Mouse (Mus musculus): ENCODE results near the gene Olfr282. TPM values are rescaled to one million over a fixed set of nuclear protein-coding genes. Genes with fewer than 3 reads are reported as not detected.

Gene Olfr282
- polyA plus RNA-seq, 1 experiment from 2014 or later = not detected

DNA sequence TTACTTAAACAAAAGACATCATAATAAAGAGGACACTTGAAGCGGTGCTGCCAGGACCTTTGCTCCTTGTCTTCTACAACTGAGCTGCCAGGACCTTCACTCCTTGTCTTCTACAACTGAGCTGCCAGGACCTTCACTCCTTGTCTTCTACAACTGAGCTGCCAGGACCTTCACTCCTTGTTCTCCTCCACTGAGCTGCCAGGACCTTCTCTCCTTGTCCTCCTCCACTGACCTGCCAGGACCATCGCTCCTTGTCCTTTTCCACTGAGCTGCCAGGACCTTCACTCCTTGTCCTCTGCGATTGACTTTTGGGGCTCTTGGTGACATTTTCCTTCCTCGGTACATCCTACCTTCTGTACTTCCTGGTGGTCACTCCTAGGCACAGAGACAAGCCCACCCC is 17.5 kb downstream of the Olfr282 start:
- no peak for ATAC-seq (ENCODE audit: low read depth)
- Histone ChIP-seq H3K27me3 (ENCODE audit: control insufficient read depth, insufficient read depth, low read length) (no peaks in the 10 kb centered on the region), H3K4me3 (ENCODE audit: low read depth, low read length) (no peak overlapping the region), H3K9me3 (ENCODE audit: control insufficient read depth, low read length) (no peaks in the 10 kb centered on the region), H3K4me2 (ENCODE audit: low read depth, low read length) (no peak overlapping the region), H3K36me3 (ENCODE audit: control insufficient read depth, insufficient read depth, low read length) (no peaks in the 10 kb centered on the region), H3K9ac (replicated peaks; ENCODE audit: low read depth, low read length) (no peak overlapping the region), H3K27ac (ENCODE audit: low read depth, low read length) (no peak overlapping the region), H3K4me1 (ENCODE audit: control insufficient read depth, insufficient read depth, low read length) (no peaks in the 10 kb centered on the region)
- WGBS = 71% methylated on average over 4 of the region's 4 CpGs

DNA sequence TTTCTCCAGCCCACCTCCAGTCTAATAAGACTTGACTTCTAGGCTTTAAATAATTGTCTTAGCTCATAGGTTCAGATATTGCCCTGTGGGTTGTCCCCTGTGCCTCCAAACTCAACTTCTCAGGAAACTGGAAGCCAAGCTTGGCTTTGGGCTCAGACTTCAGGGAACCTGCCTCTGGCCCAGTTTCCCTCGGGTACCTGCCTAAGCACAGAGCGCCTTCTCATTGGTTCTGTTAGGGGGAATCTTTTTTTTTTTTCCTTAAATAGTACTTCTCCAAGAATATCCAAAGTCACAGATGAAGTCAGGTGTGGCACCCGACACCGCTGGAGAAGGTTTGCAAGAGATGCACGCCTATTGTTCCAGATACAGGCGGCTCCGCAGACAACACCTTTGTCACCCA is 21.3 kb downstream of the Olfr282 start, which contains the start of gene Olfr281:
TSS of gene Olfr281 (plus strand) at position 301 of the 400 bp plus-strand sequence.
- Histone ChIP-seq H3K4me1 (ENCODE audit: control insufficient read depth, insufficient read depth, low read length) (no peaks in the 10 kb centered on the region), H3K4me2 (ENCODE audit: low read depth, low read length) (no peak within 1 kb of the TSS), H3K27me3 (ENCODE audit: control insufficient read depth, insufficient read depth, low read length) (no peaks in the 10 kb centered on the region), H3K4me3 (ENCODE audit: low read depth, low read length) (no peak within 1 kb of the TSS), H3K9ac (replicated peaks; ENCODE audit: low read depth, low read length) (no peak within 1 kb of the TSS), H3K27ac (ENCODE audit: low read depth, low read length) (no peak within 1 kb of the TSS), H3K9me3 (ENCODE audit: control insufficient read depth, low read length) (no peaks in the 10 kb centered on the region), H3K36me3 (ENCODE audit: control insufficient read depth, insufficient read depth, low read length) (no peaks in the 10 kb centered on the region)
- ATAC-seq (ENCODE audit: low read depth) = no peak
- WGBS = 91% methylated on average over 7 of the region's 7 CpGs

DNA sequence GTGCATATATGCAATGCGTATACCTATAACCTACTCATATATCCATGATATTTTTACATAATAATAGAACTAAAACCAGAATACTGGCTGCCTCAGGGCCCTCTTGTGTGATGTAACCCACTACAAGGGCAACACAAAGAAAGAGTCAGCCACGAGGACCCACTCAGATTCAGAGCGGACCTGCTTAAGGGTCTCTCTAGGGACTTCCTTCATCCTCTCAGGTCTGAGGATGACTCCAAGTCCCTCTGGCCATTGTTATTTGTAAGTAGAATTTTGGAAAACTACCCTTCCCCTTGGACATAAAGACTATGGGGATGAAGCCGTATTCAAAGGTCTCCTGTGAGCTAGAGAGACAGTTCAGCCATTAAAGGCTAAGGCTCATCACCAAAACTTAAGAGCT is 38.6 kb downstream of the Olfr282 start, which contains the start of gene OR5BS1P:
TSS of gene OR5BS1P (plus strand) at position 301 of the 400 bp plus-strand sequence.
- H3K4me2 ChIP-seq (ENCODE audit: low read depth, low read length) = no peak within 1 kb of the TSS
- ATAC-seq (ENCODE audit: low read depth) = no peak
- H3K4me1 ChIP-seq (ENCODE audit: control insufficient read depth, insufficient read depth, low read length) = no peaks in the 10 kb centered on the region
- H3K36me3 ChIP-seq (ENCODE audit: control insufficient read depth, insufficient read depth, low read length) = no peaks in the 10 kb centered on the region
- WGBS = 91% methylated on average over 4 of the region's 4 CpGs
- no peak within 1 kb of the TSS for H3K4me3 ChIP-seq (ENCODE audit: low read depth, low read length)
- H3K9ac ChIP-seq (replicated peaks; ENCODE audit: low read depth, low read length) = no peak within 1 kb of the TSS
- H3K9me3 ChIP-seq (ENCODE audit: control insufficient read depth, low read length) = no peaks in the 10 kb centered on the region
- H3K27ac ChIP-seq (ENCODE audit: low read depth, low read length) = no peak within 1 kb of the TSS
- H3K27me3 ChIP-seq (ENCODE audit: control insufficient read depth, insufficient read depth, low read length) = no peaks in the 10 kb centered on the region

DNA sequence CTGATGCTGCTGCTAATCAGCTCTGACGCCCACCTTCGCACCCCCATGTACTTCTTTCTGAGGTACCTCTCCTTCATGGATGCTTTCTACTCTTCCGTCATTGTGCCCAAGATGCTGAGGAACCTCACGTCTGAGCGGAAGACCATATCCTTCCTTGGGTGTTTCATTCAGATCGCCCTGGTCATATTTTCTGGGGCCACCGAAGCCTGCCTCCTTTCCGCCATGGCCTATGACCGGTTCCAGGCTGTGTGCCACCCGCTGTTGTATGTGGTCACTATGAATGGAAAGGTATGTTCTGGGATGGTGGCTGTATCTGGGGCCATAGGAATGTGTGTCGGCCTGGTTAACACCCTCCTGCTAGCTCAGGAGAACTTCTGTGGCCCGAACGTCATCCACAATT is 40.5 kb downstream of the Olfr282 start:
- WGBS = 90% methylated on average over 13 of the region's 13 CpGs
- no peak overlapping the region for H3K4me3 ChIP-seq (ENCODE audit: low read depth, low read length)
- ATAC-seq (ENCODE audit: low read depth) = no peak

DNA sequence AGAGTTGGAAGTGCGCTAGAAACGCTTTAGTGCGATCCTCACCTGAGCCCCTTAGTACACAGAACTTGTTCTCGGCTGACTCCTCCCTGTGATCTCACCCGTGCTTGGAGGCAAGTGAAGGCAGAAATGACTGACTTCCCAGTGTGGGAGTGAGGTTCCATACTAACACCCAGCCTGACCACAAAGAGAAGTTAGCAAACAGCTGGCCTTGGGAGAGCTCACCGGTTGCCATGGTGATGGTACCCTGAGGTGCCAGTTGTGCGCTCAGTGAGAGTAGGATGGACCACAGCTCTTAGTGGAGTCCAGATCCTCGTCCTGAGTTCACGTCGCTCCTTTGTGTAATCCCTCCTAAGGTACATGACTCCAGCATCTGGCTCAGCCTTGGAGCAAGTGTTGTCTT is 43.9 kb downstream of the Olfr282 start:
- Histone ChIP-seq H3K9ac (replicated peaks; ENCODE audit: low read depth, low read length) (no peak overlapping the region), H3K27ac (ENCODE audit: low read depth, low read length) (no peak overlapping the region), H3K4me1 (ENCODE audit: control insufficient read depth, insufficient read depth, low read length) (no peaks in the 10 kb centered on the region), H3K9me3 (ENCODE audit: control insufficient read depth, low read length) (no peaks in the 10 kb centered on the region), H3K27me3 (ENCODE audit: control insufficient read depth, insufficient read depth, low read length) (no peaks in the 10 kb centered on the region), H3K4me2 (ENCODE audit: low read depth, low read length) (no peak overlapping the region), H3K36me3 (ENCODE audit: control insufficient read depth, insufficient read depth, low read length) (no peaks in the 10 kb centered on the region), H3K4me3 (ENCODE audit: low read depth, low read length) (no peak overlapping the region)
- no peak for ATAC-seq (ENCODE audit: low read depth)
- 80% methylated on average over 10 of the region's 10 CpGs for WGBS

More for the DNA sequence above, 40.5 kb downstream of the Olfr282 start:
- H3K4me2 ChIP-seq (ENCODE audit: low read depth, low read length) = no peak overlapping the region
- no peaks in the 10 kb centered on the region for H3K27me3 ChIP-seq (ENCODE audit: control insufficient read depth, insufficient read depth, low read length)
- no peak overlapping the region for H3K27ac ChIP-seq (ENCODE audit: low read depth, low read length)
- no peaks in the 10 kb centered on the region for H3K36me3 ChIP-seq (ENCODE audit: control insufficient read depth, insufficient read depth, low read length)
- no peaks in the 10 kb centered on the region for H3K4me1 ChIP-seq (ENCODE audit: control insufficient read depth, insufficient read depth, low read length)
- no peak overlapping the region for H3K9ac ChIP-seq (replicated peaks; ENCODE audit: low read depth, low read length)
- no peaks in the 10 kb centered on the region for H3K9me3 ChIP-seq (ENCODE audit: control insufficient read depth, low read length)

DNA sequence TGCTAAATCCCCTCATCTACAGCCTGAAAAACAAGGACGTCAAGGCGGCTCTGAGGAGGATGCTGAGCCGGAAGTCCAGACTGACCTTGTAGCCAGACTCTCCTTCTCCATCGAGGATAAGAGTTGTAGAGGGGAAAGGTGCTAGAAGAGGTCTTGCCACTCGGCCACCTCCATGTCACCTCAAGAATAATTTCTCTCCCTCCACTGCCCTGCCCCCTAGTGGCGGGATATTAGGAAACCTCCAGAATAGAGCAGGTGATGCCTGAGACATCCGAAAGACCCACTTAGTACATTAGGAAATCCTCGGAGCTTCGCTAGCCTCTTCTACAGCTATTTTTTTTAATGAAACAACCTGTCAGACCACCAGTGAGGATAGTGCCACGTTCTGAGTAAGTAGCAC is 44.4 kb downstream of the Olfr282 start:
- Histone ChIP-seq H3K9me3 (ENCODE audit: control insufficient read depth, low read length) (no peaks in the 10 kb centered on the region), H3K36me3 (ENCODE audit: control insufficient read depth, insufficient read depth, low read length) (no peaks in the 10 kb centered on the region), H3K4me3 (ENCODE audit: low read depth, low read length) (no peak overlapping the region), H3K9ac (replicated peaks; ENCODE audit: low read depth, low read length) (no peak overlapping the region), H3K4me1 (ENCODE audit: control insufficient read depth, insufficient read depth, low read length) (no peaks in the 10 kb centered on the region), H3K27me3 (ENCODE audit: control insufficient read depth, insufficient read depth, low read length) (no peaks in the 10 kb centered on the region), H3K4me2 (ENCODE audit: low read depth, low read length) (no peak overlapping the region), H3K27ac (ENCODE audit: low read depth, low read length) (no peak overlapping the region)
- ATAC-seq (ENCODE audit: low read depth) = no peak
- 56% methylated on average over 10 of the region's 10 CpGs for WGBS

DNA sequence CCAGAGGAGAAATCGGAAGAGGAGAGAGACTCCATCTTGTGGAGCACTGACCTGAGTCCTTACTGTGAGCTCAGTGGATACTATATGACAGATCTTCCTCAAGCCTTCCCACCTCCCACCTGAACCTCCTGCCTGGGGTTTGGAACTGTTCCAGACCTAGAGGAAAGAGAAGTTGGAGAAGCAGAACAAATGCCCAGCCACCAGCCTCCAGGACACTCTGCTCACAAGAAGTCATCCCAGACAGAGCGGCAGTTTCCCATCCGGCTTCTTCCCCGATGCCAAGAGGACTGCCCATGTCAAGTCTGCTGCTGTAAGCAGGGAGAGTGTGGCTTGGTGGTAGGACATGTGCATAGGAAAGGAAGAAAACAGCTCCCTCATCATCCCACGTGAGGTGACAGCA is 45.3 kb downstream of the Olfr282 start:
- Histone ChIP-seq H3K4me2 (ENCODE audit: low read depth, low read length) (no peak overlapping the region), H3K27me3 (ENCODE audit: control insufficient read depth, insufficient read depth, low read length) (no peaks in the 10 kb centered on the region), H3K4me3 (ENCODE audit: low read depth, low read length) (no peak overlapping the region), H3K4me1 (ENCODE audit: control insufficient read depth, insufficient read depth, low read length) (no peaks in the 10 kb centered on the region), H3K9me3 (ENCODE audit: control insufficient read depth, low read length) (no peaks in the 10 kb centered on the region), H3K9ac (replicated peaks; ENCODE audit: low read depth, low read length) (no peak overlapping the region), H3K27ac (ENCODE audit: low read depth, low read length) (no peak overlapping the region), H3K36me3 (ENCODE audit: control insufficient read depth, insufficient read depth, low read length) (no peaks in the 10 kb centered on the region)
- WGBS = 82% methylated on average over 5 of the region's 5 CpGs
- no peak for ATAC-seq (ENCODE audit: low read depth)

DNA sequence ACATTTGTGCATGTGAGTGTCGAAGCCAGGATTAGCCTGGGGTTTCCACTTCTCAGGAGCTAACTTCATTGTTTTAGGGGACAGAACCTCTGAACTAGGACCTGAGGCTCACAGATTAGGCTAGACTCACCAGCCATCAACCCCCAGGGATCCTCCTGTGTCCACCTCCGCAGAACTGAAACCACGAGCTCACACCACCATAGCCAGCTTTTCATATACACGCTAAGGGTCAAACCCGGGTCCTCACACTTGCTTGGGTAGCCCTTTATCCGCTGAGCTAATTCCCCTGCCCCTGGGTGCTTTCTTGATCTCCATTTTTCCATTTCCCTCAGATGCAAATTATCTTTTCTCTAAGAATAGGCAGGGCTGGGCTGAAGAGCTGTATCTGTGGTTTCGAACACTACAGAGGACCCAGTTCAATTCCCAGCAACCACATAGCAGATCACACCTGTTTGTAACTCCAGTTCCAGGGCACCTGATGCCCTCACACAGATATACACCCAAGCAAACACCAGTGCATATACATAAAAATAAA is 48.6 kb downstream of the Olfr282 start:
- Histone ChIP-seq H3K9ac (replicated peaks; ENCODE audit: low read depth, low read length) (no peak overlapping the region), H3K4me3 (ENCODE audit: low read depth, low read length) (no peak overlapping the region), H3K9me3 (ENCODE audit: control insufficient read depth, low read length) (no peaks in the 10 kb centered on the region), H3K27me3 (ENCODE audit: control insufficient read depth, insufficient read depth, low read length) (no peaks in the 10 kb centered on the region), H3K4me2 (ENCODE audit: low read depth, low read length) (no peak overlapping the region), H3K4me1 (ENCODE audit: control insufficient read depth, insufficient read depth, low read length) (no peaks in the 10 kb centered on the region), H3K36me3 (ENCODE audit: control insufficient read depth, insufficient read depth, low read length) (no peaks in the 10 kb centered on the region), H3K27ac (ENCODE audit: low read depth, low read length) (no peak overlapping the region)
- WGBS = 82% methylated on average over 7 of the region's 7 CpGs
- ATAC-seq (ENCODE audit: low read depth) = no peak

DNA sequence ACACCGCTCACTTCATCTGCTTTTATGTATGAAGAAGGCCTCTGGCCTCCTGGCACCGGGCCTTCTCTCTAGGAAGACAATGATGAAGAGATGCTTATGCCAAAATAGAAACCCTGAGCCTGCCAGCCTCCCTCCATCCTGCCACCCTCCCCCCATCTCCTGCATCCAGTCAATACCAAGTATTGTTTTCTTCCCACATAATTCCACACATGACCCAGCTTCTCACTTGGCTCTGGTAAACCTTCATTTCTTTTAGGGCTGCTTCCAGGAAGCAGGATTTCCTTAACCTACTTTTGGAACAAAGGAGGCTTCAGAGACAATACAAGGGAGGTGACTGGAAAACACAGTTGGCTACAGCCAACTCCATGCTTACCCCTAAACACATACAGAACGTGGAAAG is 51.7 kb downstream of the Olfr282 start, which contains the start of gene Lalba:
TSS of gene Lalba (minus strand) at position 21 of the 400 bp plus-strand sequence.
- Histone ChIP-seq H3K27me3 (ENCODE audit: control insufficient read depth, insufficient read depth, low read length) (no peaks in the 10 kb centered on the region), H3K9ac (replicated peaks; ENCODE audit: low read depth, low read length) (no peak within 1 kb of the TSS), H3K4me3 (ENCODE audit: low read depth, low read length) (no peak within 1 kb of the TSS), H3K9me3 (ENCODE audit: control insufficient read depth, low read length) (no peaks in the 10 kb centered on the region), H3K36me3 (ENCODE audit: control insufficient read depth, insufficient read depth, low read length) (no peaks in the 10 kb centered on the region), H3K4me1 (ENCODE audit: control insufficient read depth, insufficient read depth, low read length) (no peaks in the 10 kb centered on the region), H3K27ac (ENCODE audit: low read depth, low read length) (no peak within 1 kb of the TSS), H3K4me2 (ENCODE audit: low read depth, low read length) (no peak within 1 kb of the TSS)
- no peak for ATAC-seq (ENCODE audit: low read depth)
- 58% methylated on average over 3 of the region's 3 CpGs for WGBS

Data from neural tube, embryonic 14.5 days (tissue).